Mouse (Mus musculus) E14TG2a.4 (cell line): ENCODE measurements at regions not wholly inside any gene's neighbourhood (a gene's known extent, or its start where the extent isn't known, plus 50 kb on each side); places are given as distances from the start of the nearest gene placed in this dataset.

ENCODE experiments used
- CTCF ChIP-seq: conservative IDR thresholded peaks from 2 replicates; pipeline ENCODE4 v1.5.1; 2014; ENCODE audit warnings: low read length
- NANOG ChIP-seq: IDR thresholded peaks from 2 replicates; pipeline ENCODE4 v1.6.1; 2014; ENCODE audit warnings: borderline replicate concordance, low read length, mixed read lengths

GRCm38 (mm10) chr1:141464576-141464975, 1218.6 kb downstream of the Kcnt2 start:
- TF ChIP-seq CTCF (no peak), NANOG (no peak)
